Mouse (Mus musculus) cortical plate, adult 2 months (tissue): ENCODE results near the gene Kcnk5. TPM values are rescaled to one million over a fixed set of nuclear protein-coding genes. Genes with fewer than 3 reads are reported as not detected.

Experiments
- H3K27ac ChIP-seq: fragments of 200-500 bp; 2 replicates; pipeline ENCODE4 v1.5.1; 2012; ENCODE audit warnings: low read length, control low read depth, inconsistent platforms; ENCODE audit not compliant: insufficient read depth
- H3K4me1 ChIP-seq: fragments of 200-500 bp; 2 replicates; pipeline ENCODE4 v1.6.1; 2011; ENCODE audit warnings: low read length; ENCODE audit not compliant: control insufficient read depth, insufficient read depth
- H3K4me3 ChIP-seq: fragments of 200-500 bp; 2 replicates; pipeline ENCODE4 v1.5.1; 2011; ENCODE audit warnings: mild to moderate bottlenecking, low read length, control low read depth; ENCODE audit not compliant: insufficient read depth
- CTCF ChIP-seq: fragments of 200-500 bp; IDR thresholded peaks from 2 replicates; pipeline ENCODE4 v1.5.1; 2011; ENCODE audit warnings: mild to moderate bottlenecking, control low read depth, low read length; ENCODE audit not compliant: insufficient read depth; ENCODE audit errors: extremely low read depth
- POLR2A ChIP-seq: fragments of 200-500 bp; IDR thresholded peaks from 2 replicates; pipeline ENCODE4 v1.6.1; 2011; ENCODE audit warnings: mild to moderate bottlenecking, low read length, control low read depth; ENCODE audit not compliant: insufficient read depth; ENCODE audit errors: extremely low read depth
- polyA plus RNA-seq: library from polyadenylated mRNA; depleted of rRNA; stranded (reverse); fragments of >200 nt; gene quantifications from 2 replicates; pipeline ENCODE4 v1.2.3, GENCODE M21; 2012

Gene Kcnk5
- polyA plus RNA-seq, 1 experiment, result 0.71 TPM

DNA sequence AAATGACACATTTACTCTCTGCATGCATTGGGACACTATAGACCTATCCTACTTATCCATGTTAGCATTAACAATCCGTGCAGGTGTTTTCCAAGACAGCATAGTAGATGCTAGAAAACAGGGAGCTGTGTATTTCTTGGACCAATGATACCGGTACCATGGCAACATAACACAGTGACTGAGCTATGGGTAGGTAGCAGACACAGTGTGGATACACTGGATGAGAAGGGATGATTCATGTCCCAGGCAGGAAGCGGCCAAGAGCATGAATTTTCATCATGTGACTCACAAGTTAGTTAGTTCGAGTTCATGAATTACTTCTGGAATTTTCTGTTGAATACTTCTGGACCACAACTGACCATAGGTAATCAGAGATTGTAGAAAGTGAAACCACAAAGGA lies 26.7 kb downstream of the Kcnk5 start:
- Histone ChIP-seq H3K4me3 (no peak overlapping the region), H3K27ac (no peak overlapping the region), H3K4me1 (no peaks in the 10 kb centered on the region)
- TF ChIP-seq CTCF, result no peak
- TF ChIP-seq POLR2A, result no peak

DNA sequence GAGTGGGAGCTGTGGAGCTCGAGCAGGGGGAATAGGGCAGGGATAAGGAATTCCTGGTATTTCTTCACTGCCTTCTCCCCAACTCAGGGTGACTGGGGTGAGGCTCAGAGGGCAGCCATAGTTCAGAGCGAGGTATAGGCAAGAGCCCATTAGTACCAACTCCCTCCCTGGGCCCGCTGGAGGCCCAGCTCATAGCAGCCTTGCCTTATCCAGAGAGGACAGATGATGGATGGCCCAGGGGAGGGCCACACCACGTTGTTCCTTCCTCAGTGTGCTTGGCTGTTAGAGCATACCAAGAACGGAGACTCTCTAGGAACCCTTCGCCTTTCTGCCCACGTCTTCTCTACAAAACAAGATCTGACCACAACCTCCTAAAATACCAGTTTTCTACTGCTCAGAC lies 27.4 kb downstream of the Kcnk5 start:
- Histone ChIP-seq H3K4me1 (no peaks in the 10 kb centered on the region), H3K4me3 (no peak overlapping the region), H3K27ac (no peak overlapping the region)
- TF ChIP-seq POLR2A, result no peak
- TF ChIP-seq CTCF, result no peak

DNA sequence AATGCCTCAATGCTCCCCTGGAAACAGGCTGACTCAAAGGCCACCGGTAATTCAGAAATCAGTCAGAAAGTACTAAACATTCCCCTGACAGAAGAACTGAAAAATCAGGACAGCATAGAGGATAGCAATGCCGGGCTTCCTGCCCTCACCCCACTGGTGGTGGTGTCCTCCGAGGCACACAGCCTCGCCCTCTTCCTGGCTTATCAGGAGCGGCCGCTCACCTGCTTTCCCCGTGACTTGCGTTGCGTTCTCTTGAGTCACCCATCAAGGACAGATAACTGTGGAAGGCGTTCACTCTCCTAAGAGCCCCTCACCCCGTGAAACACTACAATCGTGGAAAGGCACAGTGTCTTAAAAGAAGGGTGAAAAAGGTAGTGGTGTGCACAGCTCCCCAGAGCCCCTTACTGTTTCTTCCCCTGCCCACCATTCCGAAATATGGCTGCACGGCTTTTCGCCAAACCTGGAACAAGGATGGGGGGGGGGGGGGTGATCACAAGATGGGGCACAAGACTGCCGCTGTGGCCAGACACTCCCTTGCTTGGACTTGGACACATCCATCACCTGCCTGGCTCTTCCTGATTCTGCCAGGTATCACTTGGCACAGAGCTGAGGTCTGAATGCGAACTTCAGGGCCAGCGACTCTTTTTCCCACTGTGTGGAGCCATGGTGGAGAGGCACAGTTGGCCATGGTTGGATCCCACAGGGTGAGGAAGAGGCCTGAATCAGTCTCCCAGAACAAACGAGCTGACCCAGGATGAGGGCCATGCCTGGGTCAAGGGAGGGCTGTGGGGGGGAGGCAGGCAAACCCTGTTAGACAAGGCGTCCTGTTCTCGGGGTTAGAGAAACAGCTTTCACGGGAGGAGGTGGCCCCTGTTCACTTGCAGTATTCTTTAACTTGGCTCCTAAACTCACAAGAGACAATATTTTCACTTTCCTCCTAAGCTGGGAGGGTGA lies 32.2 kb downstream of the Kcnk5 start:
- Histone ChIP-seq H3K4me3 (no peak overlapping the region), H3K27ac (no peak overlapping the region), H3K4me1 (no peaks in the 10 kb centered on the region)
- no peak for TF ChIP-seq POLR2A
- no peak for TF ChIP-seq CTCF

DNA sequence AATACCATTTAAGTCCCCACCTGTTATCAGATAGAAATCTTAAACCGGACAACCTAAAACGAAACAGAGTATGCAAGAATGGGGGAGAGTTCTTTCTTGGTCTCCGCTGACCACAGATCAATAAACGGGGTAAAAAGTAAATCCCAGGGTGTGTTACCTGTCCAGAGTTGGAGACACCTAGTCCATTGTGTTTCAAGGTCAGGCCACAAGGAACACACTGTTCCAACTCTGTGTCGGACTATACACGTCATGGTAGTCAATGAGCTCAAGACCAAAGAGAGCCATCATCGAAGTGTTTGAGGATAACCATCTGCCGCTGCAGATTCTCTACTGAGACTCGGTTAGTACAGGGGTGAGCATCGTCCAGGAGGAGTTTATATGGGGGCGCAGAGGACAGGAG lies 33.1 kb downstream of the Kcnk5 start:
- no peak overlapping the region for H3K4me3 ChIP-seq
- no peaks in the 10 kb centered on the region for H3K4me1 ChIP-seq
- TF ChIP-seq CTCF (no peak), POLR2A (no peak)
- H3K27ac ChIP-seq, result no peak overlapping the region

DNA sequence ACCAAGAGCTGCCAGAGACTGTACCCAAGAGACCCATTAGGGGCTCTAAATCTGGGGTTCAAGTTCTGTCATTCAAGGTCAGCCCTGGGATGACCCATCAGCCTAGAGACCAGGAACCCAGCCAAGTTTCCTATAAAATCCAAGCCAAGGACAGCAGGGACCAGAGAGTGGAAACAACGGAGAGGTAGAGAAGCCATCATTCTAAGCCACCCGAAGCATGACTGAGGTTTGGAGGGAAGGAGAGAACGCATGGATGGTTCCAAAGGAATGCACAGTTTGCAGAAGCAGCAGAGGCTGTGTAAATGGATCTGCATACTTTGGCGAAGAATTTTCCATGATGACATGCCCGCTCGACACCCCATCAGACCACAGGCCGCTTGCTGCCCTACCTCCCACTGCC lies 33.8 kb downstream of the Kcnk5 start:
- Histone ChIP-seq H3K4me3 (no peak overlapping the region), H3K4me1 (no peaks in the 10 kb centered on the region), H3K27ac (no peak overlapping the region)
- TF ChIP-seq CTCF (no peak), POLR2A (no peak)

DNA sequence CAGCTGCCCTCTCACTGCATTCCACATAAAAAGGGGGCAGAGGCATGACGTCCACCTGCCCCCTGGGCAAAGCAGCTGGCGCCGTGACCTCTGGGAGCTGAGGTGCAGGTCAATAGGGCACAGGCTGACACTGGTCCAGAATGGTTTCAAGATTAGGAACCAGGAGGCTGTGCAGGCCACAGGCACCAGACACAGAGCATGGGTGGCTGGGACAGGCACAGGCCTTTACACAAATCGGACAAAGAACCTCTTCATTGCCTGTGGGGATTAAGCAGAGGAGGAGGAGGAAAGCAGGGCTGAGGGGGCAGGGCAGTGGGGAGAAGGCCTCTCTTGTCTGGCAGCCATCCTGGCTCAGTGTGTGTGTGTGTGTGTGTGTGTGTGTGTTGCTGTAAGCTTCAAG lies 37.5 kb downstream of the Kcnk5 start:
- Histone ChIP-seq H3K27ac (0 out of 2 replicates have a peak overlapping the region, but pooled peaks have one; percentile 40), H3K4me1 (no peaks in the 10 kb centered on the region), H3K4me3 (no peak overlapping the region)
- no peak for TF ChIP-seq POLR2A

DNA sequence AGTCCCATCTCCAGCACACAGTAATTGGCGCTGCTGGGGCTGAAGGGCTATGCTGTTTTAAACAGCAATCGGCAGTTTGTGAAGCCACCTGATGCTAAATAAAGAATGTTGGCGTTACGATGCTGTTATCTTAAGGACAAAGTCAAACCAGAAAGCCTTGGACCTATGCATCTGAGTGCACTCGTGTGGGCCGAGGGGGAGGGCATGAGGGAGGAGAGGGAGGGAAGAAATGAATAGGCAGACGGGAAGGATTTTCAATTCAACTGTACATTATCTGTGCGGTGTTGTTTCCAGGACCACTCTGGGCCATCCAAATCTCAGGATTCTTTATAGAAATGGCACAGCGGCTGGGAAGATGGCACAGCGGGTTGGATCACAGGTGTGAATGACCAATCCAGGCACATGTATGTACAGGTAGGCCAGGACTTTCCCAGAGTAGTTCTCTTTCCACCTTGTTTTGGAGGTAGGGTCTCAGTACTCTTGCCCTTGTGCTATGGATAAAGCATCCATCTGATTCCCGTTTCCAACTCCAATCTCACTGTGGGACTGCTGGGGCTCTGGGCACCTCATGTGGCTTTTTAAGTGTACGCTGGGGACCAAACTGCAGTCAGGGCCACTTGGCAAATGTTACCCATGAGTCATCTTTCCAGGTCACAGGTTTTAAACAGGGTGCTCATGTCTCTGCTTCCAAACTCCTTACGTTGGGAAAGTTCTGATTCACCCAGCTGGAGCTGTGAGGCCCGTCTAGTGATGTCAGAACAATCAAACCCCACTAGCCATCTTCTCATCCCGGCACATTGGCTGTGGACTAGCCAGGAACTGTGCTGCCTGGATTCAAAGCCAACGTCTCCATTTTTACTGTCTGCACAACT lies 42.9 kb downstream of the Kcnk5 start, which contains the start of gene Saysd1:
TSS of gene Saysd1 (minus strand) at position 51 of the 872 bp plus-strand sequence.
- TF ChIP-seq CTCF, result no peak
- no peak for TF ChIP-seq POLR2A
- no peaks in the 10 kb centered on the region for H3K4me1 ChIP-seq
- H3K27ac ChIP-seq, result no peak within 1 kb of the TSS
- no peak within 1 kb of the TSS for H3K4me3 ChIP-seq

DNA sequence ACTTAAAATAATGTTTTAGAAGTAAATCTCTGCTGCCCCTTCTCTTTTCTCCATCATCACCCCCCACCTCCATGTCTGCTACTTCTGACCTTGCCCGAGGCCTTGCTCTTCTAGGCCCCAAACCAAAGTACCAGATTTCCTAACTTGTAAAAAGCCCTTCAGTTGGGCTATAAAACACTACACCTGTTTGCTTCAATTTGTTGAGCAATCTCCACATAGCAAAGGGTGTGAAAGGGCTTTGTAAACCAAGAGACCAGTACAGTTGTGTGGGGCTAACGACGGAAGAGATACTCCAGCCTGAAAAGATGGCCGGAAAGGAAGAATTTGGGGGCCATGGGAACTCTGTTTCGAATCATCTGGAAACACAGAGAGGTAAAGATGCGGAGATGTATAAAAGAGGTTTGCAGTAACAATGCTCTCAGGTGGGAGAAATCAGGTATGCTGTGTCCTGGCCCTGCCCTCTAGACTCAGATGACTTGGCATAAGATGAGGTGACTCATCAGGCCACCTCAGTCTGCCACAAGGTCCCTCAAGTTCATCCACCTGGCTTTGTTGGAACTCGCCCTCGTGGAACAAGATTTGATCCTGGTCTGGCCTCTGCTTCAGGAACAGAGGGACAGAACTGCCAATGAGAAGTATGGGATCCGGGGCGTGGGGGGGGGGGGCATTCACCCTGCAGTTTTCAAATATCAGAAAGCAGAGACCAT lies 46.5 kb downstream of the Kcnk5 start:
- Histone ChIP-seq H3K4me1 (no peaks in the 10 kb centered on the region), H3K4me3 (no peak overlapping the region), H3K27ac (no peak overlapping the region)
- TF ChIP-seq POLR2A, result no peak
- no peak for TF ChIP-seq CTCF

DNA sequence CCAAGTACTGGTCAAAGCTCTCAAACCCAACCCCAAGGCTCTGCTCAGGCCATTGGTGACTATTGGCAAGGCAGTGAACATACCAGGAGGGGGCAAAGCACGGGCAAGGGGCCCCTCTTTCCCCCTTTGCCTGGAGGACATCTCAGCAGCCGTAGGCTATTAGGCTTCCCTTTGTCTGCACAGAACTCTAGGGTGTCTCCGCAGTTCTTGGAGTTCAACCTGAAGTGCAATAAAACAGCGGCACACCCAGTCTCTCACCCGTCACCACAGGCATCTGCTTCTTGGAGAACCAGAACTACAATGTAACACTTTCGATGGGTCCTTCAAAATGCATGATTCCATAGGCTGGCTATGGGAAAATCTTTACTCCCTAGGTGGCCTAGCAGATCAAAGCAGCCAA lies 53.4 kb downstream of the Kcnk5 start:
- Histone ChIP-seq H3K4me3 (no peak overlapping the region), H3K27ac (no peak overlapping the region), H3K4me1 (no peaks in the 10 kb centered on the region)
- no peak for TF ChIP-seq CTCF
- TF ChIP-seq POLR2A, result no peak
